Mouse (Mus musculus) spleen, postnatal 14 days (tissue): ENCODE measurements at regions not wholly inside any gene's neighbourhood (a gene's known extent, or its start where the extent isn't known, plus 50 kb on each side); places are given as distances from the start of the nearest gene placed in this dataset.

Experiments used
- DNase-seq, 2 experiments: peaks; one replicate each; pipeline ENCODE4 v3.0.0; 2021 to 2022; ENCODE audit warnings: low spot score in 2 of 2

GRCm38 (mm10) chr4:12837097-12837426 lies 665.2 kb upstream of the Fam92a start:
- no peak for DNase-seq

DNA sequence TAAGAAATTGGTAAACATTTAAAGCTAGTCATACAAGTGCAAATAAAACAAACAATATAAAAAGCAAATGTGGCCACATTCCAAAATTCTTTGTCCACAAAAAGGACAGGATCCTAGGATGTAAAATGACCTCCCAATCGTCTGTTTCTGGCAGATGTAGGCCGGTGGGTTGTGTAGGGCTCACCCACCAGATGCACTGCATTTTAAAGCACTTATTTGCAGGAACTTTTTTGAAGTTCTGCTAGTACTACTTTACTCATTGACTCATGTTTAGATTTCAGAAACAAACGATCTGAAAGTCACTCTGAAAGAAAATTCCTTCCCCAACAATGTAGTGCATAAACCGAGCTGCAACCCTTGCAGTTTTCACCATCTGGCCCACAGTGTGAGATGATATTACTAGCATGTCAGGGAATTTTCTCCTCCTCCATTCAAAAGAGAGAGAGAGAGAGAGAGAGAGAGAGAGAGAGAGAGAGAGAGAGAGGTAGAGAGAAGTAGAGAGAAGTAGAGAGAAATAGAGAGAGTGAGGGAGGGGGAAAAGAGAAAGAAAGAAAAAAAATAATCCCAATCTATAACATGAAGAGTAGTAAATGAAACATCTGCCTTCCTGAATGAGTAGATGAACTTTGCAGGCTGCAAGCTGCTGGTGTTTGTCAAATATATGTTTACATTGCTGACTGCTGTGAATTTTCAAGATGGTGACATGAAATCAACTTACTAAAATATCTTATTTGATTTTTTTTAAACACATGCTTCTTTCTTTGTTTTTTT lies 664.7 kb upstream of the Fam92a start:
- no peak for DNase-seq

GRCm38 (mm10) chr4:12826419-12826818 lies 654.6 kb upstream of the Fam92a start:
- DNase-seq: no peak

DNA sequence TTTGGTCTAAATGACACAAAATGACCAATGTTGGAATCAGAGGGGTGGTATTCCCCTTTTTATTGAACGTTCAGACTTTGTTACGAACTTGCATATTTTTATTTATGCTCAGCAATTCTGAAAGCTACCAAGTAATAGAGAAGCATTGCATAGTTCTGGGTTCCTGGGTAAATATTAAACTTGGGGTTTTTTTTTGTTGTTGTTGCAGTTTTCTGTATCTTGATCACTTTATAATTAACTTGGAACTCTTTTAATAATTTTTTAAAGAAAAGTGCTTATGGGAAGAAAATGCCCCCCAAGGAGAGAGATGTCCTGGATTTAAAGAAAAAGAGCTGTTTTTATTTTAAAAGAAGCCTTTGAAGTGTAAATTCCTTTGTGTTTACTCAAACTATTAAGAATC lies 642.4 kb upstream of the Fam92a start:
- no peak for DNase-seq

GRCm38 (mm10) chr4:12801186-12801585 lies 629.4 kb upstream of the Fam92a start:
- no peak for DNase-seq

DNA sequence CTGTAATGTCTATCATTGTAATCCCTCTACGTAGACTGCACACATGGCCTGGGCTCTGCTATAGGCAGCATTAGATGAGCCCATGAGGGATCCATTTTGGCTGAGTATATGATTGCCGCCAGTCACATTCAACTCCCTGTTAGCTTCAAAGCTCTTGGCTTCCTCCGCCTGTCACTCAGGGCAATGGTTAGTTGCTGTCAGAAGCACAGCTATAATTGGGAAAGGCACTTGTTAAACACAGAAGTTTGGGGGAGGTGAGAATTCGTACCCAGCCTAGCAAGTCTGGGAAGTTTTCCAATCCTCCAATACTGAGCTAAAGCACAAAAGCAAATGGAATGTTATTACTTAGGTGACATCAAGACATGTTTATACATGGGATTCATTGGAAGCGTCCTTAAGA lies 627.7 kb upstream of the Fam92a start:
- no peak for DNase-seq

DNA sequence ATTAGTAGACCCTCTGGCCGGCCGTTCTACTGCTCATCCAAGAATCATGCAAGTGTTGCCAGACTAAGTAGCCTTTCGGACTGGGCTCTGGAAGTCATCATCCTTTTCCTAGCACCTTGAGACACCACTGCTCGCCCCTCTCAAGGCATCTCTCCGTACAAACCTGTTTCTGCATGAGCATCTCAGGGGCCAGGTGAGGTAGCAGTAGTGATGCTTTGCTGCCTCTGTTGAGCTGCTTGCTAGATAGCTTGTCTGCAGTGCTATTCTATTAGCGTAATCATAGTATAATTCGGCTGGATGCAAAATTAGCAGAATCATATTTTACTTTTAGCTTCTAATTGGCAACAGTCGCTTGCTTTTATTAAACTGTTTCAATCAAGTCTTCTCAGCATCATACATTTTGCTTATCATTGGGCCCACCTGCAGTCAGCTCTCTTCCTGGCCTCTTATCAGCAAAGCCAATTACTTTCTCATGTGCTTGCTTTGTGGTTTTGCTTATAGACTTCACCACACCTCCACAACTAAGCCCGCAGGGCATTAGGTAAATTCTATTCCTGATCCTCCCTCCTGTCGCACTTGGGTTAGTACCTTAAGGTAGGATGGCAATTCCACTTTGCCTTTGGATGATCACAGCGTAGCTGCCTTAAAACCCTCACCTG lies 621.1 kb upstream of the Fam92a start:
- DNase-seq: no peak

- no peak for DNase-seq
Observed at GRCm38 (mm10) chr4:12791786-12792674, 620.2 kb upstream of the Fam92a start.

- no peak for DNase-seq
Observed at GRCm38 (mm10) chr4:12785840-12786239, 614.0 kb upstream of the Fam92a start.

DNA sequence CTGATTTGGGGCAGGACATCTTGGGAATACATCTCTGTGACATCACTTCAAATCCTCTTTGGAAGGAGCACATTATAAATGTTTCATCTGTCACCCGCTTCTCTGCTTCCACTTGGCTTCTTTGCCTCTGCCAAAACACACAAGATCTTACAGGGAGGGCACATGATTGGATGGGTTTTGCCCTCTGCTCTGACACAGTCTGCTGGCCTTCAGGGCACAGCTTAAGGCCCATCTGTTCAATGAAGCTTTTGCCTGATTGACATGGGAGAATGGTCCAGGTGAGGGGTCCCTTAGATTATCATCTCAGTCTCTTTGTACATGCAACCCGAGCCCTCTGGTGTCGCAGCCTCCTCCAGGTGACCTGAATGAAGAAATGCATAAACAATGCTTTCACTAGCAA lies 612.7 kb upstream of the Fam92a start:
- DNase-seq: no peak

GRCm38 (mm10) chr4:12784068-12784467 lies 612.3 kb upstream of the Fam92a start:
- DNase-seq: no peak

GRCm38 (mm10) chr4:12781969-12782904 lies 610.4 kb upstream of the Fam92a start:
- no peak for DNase-seq

DNA sequence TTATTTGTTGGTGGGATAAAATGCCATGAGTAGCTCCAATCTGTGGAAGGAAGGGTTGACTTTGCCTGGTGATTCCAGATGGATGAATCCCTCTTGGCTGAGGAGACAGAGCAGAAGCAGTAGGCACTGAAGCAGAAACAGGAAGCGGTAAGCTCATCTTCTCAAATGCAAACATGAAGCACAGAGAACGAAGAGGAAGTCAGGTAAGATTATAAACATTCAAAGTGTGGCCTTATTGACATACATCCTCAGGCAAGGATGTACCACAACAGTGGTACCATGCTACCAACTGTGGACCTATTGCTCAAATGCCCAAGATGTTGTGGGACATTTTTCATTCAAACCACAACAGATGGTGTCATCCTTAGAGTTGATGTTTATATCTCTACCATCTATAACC lies 608.4 kb upstream of the Fam92a start:
- no peak for DNase-seq

DNA sequence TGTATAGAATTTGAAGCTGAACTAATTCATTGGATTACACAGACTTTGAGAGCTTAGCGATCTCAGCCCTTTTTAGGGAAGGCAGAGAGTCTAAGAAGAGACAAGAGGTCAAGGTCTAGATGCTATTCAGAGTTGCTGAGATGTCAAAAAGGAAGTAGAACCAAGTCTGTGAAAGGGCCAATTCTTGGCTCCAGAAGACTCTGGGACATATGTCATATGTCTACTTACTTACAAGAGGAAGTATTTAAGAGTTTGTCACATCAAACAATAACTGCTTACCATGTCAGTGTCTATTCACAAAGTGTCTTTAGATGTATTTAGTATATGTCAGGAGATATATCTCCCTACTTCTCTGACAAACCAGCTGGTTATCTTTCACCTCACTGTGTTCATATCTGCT lies 607.4 kb upstream of the Fam92a start:
- DNase-seq: no peak

- no peak for DNase-seq
Observed at GRCm38 (mm10) chr4:12778163-12778562, 606.3 kb upstream of the Fam92a start.

- no peak for DNase-seq
Observed at GRCm38 (mm10) chr4:12776217-12776578, 604.4 kb upstream of the Fam92a start.

DNA sequence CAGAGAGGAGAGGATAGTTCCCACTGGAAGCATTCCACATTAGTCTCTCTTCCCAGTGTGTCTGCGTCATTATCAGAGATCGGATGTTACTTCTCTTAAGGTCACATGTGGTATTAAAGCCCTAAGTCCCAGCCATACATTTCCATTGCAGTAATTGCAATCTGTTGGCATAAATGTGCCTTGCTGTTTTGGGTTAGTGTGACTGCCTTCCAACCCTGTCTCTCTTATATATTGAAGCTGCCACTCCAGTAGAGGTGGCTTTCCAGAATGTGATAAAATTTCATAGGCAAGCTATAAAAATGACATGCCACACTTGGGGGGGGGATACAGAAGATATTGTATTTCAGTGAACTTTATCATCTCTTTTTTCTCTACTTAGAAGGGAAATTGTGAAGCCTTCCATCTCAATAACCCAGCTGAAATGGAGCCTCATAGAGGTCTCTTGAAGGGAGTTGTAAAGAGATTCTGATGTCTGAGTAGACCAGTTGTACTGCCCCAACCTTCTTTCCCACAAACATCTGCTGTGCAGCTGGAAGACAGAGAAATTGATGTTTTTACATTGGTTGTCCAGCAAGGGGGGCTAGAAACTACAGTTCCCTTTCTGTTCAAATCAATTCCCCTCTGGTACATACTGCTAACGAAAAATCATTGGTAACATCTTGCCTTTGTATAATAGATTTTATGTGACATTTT lies 603.9 kb upstream of the Fam92a start:
- DNase-seq: no peak

- no peak for DNase-seq
Observed at GRCm38 (mm10) chr4:12775090-12775489, 603.3 kb upstream of the Fam92a start.

- no peak for DNase-seq
Observed at GRCm38 (mm10) chr4:12774671-12775070, 602.9 kb upstream of the Fam92a start.

DNA sequence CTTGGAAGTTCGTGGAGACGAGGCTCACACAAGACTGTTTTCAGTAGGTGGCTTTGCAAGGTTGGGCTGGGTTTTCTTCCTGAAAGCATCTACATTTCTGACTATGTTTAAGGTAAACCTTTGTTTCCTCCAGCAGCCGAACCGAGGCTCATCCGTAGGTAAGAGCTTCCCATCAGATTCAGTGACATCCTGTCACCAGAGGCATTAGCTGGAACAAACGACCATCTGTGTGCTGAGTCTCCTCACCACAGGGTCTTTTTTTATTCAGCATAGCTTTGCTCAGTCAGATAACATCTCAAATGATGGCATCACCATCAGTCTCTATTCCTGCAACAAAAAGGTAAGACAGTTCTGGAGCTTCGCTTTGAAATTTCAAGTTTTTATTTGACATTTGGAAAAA lies 601.4 kb upstream of the Fam92a start:
- no peak for DNase-seq
